Mouse (Mus musculus) CH12.LX (cell line): Measurements from ENCODE around the gene Kcnrg. TPM values are rescaled to one million over a fixed set of nuclear protein-coding genes. Genes with fewer than 3 reads are reported as not detected.

Source experiments
- DNase-seq: peaks from one replicate; pipeline ENCODE4 v3.0.0-alpha.2; 2013; ENCODE audit errors: extremely low read depth
- H3K27ac ChIP-seq: 2 replicates; pipeline ENCODE4 v1.5.1; 2012; ENCODE audit warnings: low read depth, mild to moderate bottlenecking, control low read depth, moderate library complexity; ENCODE audit not compliant: insufficient read depth
- H3K27me3 ChIP-seq: replicated peaks from 2 replicates; pipeline ENCODE3; 2012; ENCODE audit warnings: inconsistent platforms
- H3K36me3 ChIP-seq, 2 experiments: replicated peaks in 1 of 2; 2 replicates each; pipeline versions ENCODE3 to v1.6.1; 2012; ENCODE audit warnings: inconsistent platforms in 1 of 2, low read length in 1 of 2, mild to moderate bottlenecking in 1 of 2, mixed read lengths in 1 of 2, moderate library complexity in 1 of 2; ENCODE audit not compliant: control insufficient read depth in 1 of 2, insufficient read depth in 1 of 2
- H3K4me1 ChIP-seq, 2 experiments: 2 replicates each; pipeline ENCODE4 v1.6.1; 2012; ENCODE audit warnings: inconsistent platforms in 1 of 2, moderate library complexity in 1 of 2; ENCODE audit not compliant: insufficient read depth in 2 of 2, control insufficient read depth in 1 of 2
- H3K4me2 ChIP-seq: 2 replicates; pipeline ENCODE4 v1.6.1; 2012; ENCODE audit warnings: low read depth, mild to moderate bottlenecking, control low read depth; ENCODE audit not compliant: poor library complexity, insufficient read depth, severe bottlenecking
- H3K4me3 ChIP-seq, 3 experiments: fragments of 150-350 bp in 1 of 3; sonication (generic) in 1 of 3; replicated peaks in 1 of 3; 2 replicates each; pipeline versions ENCODE3 to v1.5.1; 2011 to 2012; ENCODE audit warnings: low read depth in 2 of 3, low read length in 2 of 3, mild to moderate bottlenecking in 2 of 3, moderate library complexity in 2 of 3, control low read depth in 1 of 3, improper control_type of control experiment in 1 of 3, inconsistent platforms in 1 of 3, mixed read lengths in 1 of 3; ENCODE audit not compliant: poor library complexity in 1 of 3
- H3K79me2 ChIP-seq: replicated peaks from 2 replicates; pipeline ENCODE4 v1.6.1; 2012; ENCODE audit warnings: mild to moderate bottlenecking, moderate library complexity; ENCODE audit not compliant: control insufficient read depth, poor library complexity, insufficient read depth, severe bottlenecking; ENCODE audit errors: extremely low read depth
- H3K9ac ChIP-seq: 2 replicates; pipeline ENCODE4 v1.6.1; 2012; ENCODE audit warnings: low read depth, mild to moderate bottlenecking, control low read depth, moderate library complexity; ENCODE audit not compliant: insufficient read depth
- H3K9me3 ChIP-seq: replicated peaks from 2 replicates; pipeline ENCODE3; 2012; ENCODE audit warnings: low read length, inconsistent platforms, mixed read lengths
- E2F4 ChIP-seq: IDR thresholded peaks from 2 replicates; pipeline ENCODE4 v1.6.1; 2011; ENCODE audit warnings: low read depth, low read length, improper control_type of control experiment; ENCODE audit not compliant: insufficient replicate concordance
- MAFK ChIP-seq: IDR thresholded peaks from 2 replicates; pipeline ENCODE4 v1.6.1; 2011; ENCODE audit warnings: low read length, improper control_type of control experiment; ENCODE audit not compliant: insufficient replicate concordance
- MEF2A ChIP-seq: IDR thresholded peaks from 2 replicates; pipeline ENCODE4 v1.6.1; 2014; ENCODE audit warnings: low read depth, mild to moderate bottlenecking, inconsistent platforms, low read length, improper control_type of control experiment, borderline replicate concordance
- MYC ChIP-seq: IDR thresholded peaks from 2 replicates; pipeline ENCODE4 v1.6.1; 2011; ENCODE audit warnings: low read depth, mild to moderate bottlenecking, improper control_type of control experiment, low read length
- TBP ChIP-seq: conservative IDR thresholded peaks from 2 replicates; pipeline ENCODE4 v1.6.1; 2011; ENCODE audit warnings: low read depth, low read length, improper control_type of control experiment
- UBTF ChIP-seq: IDR thresholded peaks from 2 replicates; pipeline ENCODE4 v1.6.1; 2012; ENCODE audit warnings: low read depth, mild to moderate bottlenecking, inconsistent platforms, low read length, improper control_type of control experiment, moderate library complexity
- ZC3H11A ChIP-seq: IDR thresholded peaks from 2 replicates; pipeline ENCODE4 v1.6.1; 2012; ENCODE audit warnings: low read depth, mild to moderate bottlenecking, inconsistent platforms, low read length, improper control_type of control experiment
- dilution Hi-C: fragments of 300-500 bp; cut with MboI; formaldehyde crosslinking; loops from 2 replicates; pipeline ENCODE4 v1.14.3; 2020; ENCODE audit warnings: low sequenced_read_pairs; ENCODE audit not compliant: extremely low pct_unique_long_range_greater_than_20kb, extremely low pct_ligation_motif_present
- in situ Hi-C: fragments of 300-500 bp; cut with MboI; formaldehyde crosslinking; loops from 3 replicates; pipeline ENCODE4 v1.14.3; 2019; ENCODE audit warnings: low sequenced_read_pairs, low pct_ligation_motif_present, low pct_unique_long_range_greater_than_20kb, mixed read lengths
- polyA plus RNA-seq: library from polyadenylated mRNA; unstranded; fragments of >175 nt; gene quantifications from 2 replicates; pipeline ENCODE4 v1.2.1, GENCODE M21; 2012; ENCODE audit warnings: low read depth; ENCODE audit not compliant: insufficient read length
- total RNA-seq, 2 experiments: library from RNA; depleted of rRNA; stranded (reverse); fragments of 300-350 nt in 1 of 2; fragments of >200 nt in 1 of 2; gene quantifications; 2 replicates each; pipeline ENCODE4 v1.2.3; 2012 to 2014

The Kcnrg gene
- total and polyA plus RNA-seq, 3 experiments = 0.12 to 0.13 TPM; not detected in 1

DNA sequence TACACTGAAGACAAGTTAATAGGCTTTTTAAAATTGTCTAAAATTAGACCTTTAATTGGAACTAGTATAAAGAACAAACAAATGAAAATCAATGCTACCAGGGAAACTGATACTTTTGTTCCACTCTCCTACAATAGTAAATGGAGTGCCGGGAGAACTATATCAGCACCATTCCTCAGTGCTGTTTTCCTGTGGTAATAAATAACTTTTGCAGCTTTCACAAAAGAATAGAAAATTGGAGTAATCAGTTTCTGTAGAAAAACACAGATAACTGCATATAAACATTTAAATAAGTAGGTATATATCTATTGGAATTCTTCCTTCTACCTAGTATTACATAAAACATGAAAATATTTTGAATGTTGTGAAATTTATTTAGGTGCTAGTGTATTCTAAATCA, 38.3 kb downstream of the Kcnrg start:
- in situ Hi-C loops (loop anchor here (5.0 kb wide), 1 partner anchor 37 kb away; no protein-coding TSS in a partner anchor), dilution Hi-C loops (no loop called here)
- no peak for DNase-seq
- no peaks in the 10 kb centered on the region for H3K27me3 ChIP-seq
- TF ChIP-seq ZC3H11A (no peak), MAFK (no peak)
- H3K36me3 ChIP-seq = no peaks in the 10 kb centered on the region
- H3K79me2 ChIP-seq = peaks cover 30% of the 10 kb centered on the region
- H3K4me3 ChIP-seq = peak overlapping the region in 2 of 3 experiments; percentile 12 to 15
- H3K4me1 ChIP-seq = peaks cover 0 to 4% of the 10 kb centered on the region in 2 experiments; a peak in 2 of 4 replicates
- no peaks in the 10 kb centered on the region for H3K9me3 ChIP-seq
- no peak overlapping the region for H3K27ac ChIP-seq
- H3K9ac ChIP-seq = no peak overlapping the region; the same call in 1 of the 2 replicates
- H3K4me2 ChIP-seq = no peak overlapping the region; the same call in 1 of the 2 replicates

DNA sequence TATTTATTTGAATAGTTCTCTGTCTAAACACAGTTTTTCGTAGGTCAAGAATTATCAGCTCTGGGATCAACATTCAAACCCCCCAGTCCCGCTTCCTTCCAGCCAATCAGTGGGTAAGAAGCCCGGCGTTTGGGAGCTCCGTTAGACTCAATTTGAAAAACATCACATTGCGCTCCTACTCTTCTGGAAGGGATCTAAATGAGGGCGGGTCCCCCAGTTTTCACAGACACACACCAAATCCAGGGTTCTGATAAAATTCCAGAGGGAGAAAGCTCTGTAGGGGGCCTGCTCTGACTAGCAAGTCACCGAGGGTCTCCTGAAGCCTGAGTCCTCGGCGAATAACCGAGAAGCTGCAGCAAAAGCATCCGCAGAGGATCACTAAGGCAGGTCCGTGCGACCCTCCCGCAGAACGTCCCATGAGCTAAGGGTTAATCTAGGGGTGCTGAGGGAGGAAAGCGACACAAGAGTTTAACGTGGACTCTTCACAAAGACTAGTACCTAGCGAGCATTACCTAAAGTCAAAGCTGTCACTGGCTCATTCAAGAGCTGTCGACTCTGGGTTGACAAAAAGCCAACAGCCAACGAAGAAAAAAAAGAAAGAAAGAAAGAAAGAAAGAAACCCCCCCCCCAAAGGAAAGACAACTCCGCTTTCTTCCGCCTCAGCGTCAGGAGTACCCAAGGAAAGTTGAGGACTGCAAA, 40.1 kb downstream of the Kcnrg start:
- Histone ChIP-seq H3K79me2 (peaks cover 27% of the 10 kb centered on the region), H3K9me3 (no peaks in the 10 kb centered on the region)
- 0 out of 2 replicates have a peak, but pooled peaks have one; percentile 47 for TF ChIP-seq E2F4
- 0 out of 2 replicates have a peak, but pooled peaks have one; percentile 21 for TF ChIP-seq MYC
- TF ChIP-seq TBP = no peak
- TF ChIP-seq, all 38 proteins: peak for 2
- peak; percentile 63 for DNase-seq
- dilution Hi-C loops (no loop called here), in situ Hi-C loops (loop anchor here (5.0 kb wide), 1 partner anchor 35 kb away; no protein-coding TSS in a partner anchor)
- Histone ChIP-seq H3K27me3 (no peaks in the 10 kb centered on the region), H3K4me1 (peaks cover 0 to 4% of the 10 kb centered on the region in 2 experiments; a peak in 2 of 4 replicates), H3K27ac (peak overlapping the region; percentile 95), H3K4me2 (peak overlapping the region; percentile 91), H3K9ac (peak overlapping the region; percentile 99), H3K36me3 (no peaks in the 10 kb centered on the region), H3K4me3 (peak overlapping the region; percentile 85 to 98 (median 86))

GRCm38 (mm10) chr14:61647881-61648684, 40.8 kb downstream of the Kcnrg start:
- Histone ChIP-seq H3K9ac (peak overlapping the region; percentile 99), H3K27me3 (no peaks in the 10 kb centered on the region), H3K36me3 (no peaks in the 10 kb centered on the region), H3K4me3 (peak overlapping the region; percentile 85 to 98 (median 86)), H3K79me2 (peaks cover 26% of the 10 kb centered on the region), H3K4me2 (peak overlapping the region; percentile 91; the same call in 1 of the 2 replicates), H3K27ac (peak overlapping the region; percentile 95), H3K9me3 (no peaks in the 10 kb centered on the region), H3K4me1 (peaks cover 0 to 4% of the 10 kb centered on the region in 2 experiments; a peak in 2 of 4 replicates)
- dilution Hi-C loops (no loop called here), in situ Hi-C loops (loop anchor here (5.0 kb wide), 1 partner anchor 34 kb away; no protein-coding TSS in a partner anchor)
- TF ChIP-seq UBTF = peak; percentile 95
- no peak for TF ChIP-seq MEF2A
- DNase-seq = peak; percentile 45
